Mouse (Mus musculus) frontal cortex, postnatal 36 days (tissue): ENCODE results near the gene Tgm2.

Experiments used
- DNase-seq, 2 experiments: peaks; one replicate each; pipeline ENCODE4 v3.0.0; 2022; ENCODE audit warnings: low spot score in 2 of 2

Tgm2 gene

DNA sequence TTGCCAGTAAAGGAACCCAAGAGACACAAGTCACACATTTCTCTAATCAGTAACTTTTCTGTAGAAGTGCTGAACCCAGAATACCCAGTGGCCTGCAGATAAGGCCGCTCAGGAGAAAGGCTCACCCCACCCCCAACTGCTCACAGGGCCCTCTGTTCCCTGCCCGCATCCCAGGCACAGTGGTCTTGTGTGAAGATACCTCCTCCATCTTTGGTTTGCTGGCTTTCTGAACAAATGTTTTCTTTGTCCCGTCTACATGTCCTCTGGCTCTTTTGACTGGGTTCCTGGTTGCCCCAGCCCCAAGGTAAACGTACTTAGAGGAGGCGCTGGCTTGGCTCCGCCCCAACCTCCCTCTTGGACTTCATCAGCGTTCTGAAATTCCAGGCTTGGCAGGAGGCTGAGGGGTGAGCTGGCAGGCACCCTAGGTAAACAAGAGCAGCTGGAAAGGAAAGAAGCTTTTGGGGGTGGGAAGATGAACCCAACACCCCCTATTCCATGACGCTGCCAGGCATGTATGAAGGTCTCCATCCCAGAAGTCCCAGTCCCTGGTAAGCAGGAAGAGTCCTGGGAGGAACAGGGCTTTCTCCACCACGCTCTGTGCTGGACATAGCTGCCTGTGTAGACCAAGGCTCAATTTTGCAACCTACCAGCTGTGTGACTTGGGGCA is 32.5 kb downstream of the Tgm2 start:
- DNase-seq = no peak

DNA sequence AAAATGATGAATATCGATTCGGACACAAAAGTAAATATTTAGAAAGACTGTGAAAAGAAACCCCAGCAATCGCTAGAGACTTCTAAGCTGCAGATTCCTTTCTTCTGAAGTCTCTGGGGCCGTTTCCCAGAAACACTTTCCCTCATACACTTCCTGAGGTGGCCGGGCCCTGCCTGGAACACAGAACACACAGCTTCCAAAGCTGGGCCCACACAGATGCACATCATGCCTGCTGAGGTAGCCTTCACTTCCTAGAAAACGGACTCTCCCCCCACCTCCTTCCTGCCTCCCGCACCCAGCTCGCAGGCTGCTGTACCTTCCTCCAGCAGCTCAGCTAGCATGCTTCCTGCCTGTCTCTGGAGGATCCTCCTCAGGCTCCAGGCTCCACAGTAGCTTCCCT is 36.7 kb downstream of the Tgm2 start:
- no peak for DNase-seq

DNA sequence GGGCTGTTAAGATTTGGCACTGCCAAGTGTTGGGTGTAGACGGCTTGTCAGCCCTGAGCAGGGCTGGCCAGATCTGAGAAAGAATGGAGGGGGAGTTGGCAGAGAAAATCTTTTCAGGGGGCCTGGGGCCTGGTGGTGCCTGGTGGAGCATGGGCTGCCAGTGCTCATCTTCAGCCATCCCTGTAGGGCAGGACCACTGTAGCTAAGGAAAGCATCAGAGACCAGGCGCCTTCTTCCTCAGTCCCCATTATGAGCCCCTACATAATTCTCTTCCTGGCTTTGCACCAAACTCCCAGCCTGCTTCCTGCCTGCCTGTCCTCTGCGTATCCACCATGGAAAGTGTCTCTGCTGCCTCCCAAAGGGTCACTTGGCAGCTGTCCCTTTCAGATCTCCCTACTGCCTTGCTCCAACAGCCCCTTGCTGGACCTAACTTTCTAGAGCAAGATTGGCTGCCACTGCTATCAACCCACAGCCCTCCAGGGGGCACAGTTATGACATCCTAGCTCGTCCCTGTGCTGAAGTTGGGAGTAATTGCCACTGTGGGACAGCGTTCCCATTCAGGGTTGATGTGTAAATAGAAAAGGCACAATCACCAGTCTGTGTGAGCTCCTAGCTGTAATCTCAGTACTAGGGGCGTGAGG is 39.2 kb downstream of the Tgm2 start:
- peak; percentile 9 to 28 for DNase-seq

DNA sequence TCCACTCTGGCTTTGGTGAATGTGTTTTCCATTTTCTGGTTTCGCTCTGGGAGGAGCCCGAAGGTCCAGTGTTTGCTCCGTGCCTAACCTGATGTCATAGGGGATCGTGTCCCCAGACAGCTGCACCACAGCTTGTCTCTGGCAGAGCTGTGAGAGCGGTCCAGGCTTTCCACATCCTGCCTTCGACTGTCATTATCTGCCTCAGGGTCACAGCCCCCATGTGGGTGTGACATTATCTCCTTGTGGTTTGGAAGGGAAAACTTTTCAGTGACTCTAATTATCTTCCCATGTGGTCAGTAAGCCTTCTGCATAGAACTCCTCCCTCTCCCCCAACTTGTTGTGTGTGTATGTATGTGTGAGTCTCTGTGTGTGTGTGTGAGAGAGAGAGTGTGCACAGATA is 40.6 kb downstream of the Tgm2 start:
- no peak for DNase-seq

DNA sequence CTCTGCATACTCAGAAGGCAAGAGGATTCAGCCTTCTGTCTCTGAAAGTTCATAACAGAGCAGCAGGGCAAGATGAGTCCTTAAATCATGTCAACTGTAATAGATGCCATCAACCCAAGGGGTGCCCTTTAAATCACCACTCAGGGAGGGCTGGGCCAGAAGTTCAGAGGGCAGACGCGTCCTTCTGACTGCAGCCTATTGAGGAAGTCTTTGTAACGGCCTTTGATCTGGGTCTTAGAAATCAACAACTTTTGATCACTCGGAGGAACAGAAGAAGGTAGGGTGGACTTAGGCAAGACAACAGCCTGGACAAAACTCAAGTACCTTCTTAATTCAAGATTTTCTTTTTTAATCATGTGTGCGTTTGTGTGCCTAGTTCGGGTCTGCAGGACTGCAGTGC is 41.3 kb downstream of the Tgm2 start:
- no peak for DNase-seq

DNA sequence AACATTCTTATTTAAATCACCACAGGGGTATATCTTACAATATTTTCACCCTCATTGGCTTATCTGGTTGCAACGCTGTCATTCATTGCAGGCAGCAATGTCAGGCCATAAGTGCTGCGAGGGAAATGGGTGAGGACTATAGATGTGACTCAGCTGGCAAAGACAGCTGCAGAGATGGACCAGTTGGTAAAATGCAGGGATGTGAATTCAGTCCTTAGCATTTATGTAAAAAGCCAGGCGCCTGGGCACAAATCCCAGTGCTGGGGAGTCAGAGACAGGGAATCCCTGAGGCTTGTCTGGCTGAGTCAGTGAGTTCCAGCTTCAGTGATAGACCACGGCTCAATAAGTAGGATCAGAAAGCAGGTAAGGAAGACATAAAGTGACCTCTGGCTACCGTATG is 44.5 kb downstream of the Tgm2 start:
- DNase-seq = peak; percentile 55 to 66

DNA sequence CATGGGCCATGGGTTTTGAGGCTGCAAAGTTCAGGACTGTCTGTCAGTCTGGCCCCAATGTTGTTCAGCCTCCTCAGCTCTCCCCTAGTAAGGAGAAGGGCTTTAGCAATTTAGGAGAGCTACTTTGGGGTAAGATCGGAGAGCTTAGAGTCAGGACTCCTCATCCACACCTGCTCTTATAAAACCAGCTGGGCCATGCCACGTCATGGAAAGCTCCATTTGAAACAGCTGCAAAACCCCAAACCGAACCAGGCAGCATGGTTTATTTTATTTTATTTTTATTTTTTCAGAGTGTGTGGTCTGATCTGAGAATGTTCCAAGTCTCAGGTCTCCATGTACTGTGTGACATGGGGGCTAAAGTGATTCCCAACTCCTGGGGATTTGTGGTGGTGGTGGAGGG is 46.7 kb downstream of the Tgm2 start:
- no peak for DNase-seq

DNA sequence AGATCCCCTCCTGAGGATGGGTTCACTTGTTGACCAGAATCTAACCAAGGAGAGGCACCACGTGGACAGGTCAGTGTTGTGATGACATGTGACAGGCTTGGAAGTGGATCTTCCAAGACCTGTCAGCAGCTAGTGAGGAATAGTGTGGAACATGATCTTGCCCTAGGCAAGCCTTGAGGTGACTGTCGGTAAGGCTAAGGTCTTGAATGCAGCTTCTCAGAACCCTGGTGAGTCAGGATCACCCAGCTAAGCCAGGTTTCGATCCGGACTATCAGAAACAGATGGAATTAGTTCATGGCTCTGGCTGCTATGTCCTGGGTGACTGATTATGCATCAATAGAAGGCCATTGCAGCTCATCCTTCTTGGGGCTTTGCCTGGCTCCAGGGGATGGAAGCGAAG is 47.5 kb downstream of the Tgm2 start:
- DNase-seq = no peak

DNA sequence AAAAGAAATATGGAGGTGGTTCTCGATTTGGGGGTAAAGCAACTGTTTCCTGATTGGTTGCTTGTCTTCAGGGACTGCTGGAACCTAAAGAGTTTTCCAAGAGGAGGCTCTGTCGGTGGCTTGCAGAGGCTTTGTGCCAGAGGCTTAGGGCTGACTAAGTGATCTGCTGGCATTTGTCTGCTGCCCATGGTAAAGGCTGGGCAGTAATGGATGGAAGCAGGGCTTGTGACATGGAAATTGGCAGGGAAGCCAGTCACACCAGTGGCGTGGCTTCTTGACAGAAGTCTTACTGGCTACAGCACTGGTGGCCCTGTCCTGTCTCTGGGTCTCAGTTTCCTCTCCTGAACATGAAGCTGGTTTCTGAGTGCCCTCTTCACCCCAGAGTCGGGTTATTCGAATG is 49.2 kb downstream of the Tgm2 start:
- no peak for DNase-seq

DNA sequence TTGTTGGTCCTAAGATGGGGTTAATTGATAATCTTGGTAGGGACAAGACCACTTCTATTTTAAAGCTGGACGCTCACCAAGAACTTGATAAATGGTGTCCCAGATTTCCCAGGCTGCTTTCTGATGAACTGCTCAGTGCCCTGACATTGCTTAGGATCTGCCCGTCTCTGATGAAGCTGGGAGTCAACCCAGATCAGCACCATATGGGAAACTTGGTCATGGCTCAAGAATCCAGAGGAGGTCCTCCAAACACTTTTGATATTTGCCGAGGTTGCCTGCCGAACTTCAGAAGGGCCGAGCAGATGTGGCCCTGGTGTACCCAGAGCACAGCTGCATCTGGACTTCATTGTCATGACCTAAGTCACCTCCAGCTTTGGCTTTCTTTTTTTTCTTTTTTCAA is 51.4 kb downstream of the Tgm2 start:
- no peak for DNase-seq

DNA sequence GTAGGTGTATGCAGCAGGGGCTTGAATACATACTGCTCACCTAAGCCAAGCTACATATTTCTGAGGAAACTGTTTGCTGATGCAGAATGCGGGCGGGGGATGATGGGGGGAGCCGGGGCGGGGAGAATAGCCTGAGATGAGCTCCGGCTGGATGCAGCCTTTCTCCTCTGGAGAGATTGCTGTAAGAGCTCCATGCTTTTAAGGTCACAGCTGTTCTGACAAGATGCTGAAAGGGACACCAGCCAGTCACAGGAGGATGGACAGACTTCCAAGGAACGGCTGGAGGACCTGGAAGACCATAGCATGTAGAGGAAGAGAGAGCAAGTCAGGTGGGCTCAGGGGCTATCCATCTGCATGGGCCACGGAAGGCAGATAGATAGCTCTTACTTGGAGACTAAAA is 51.9 kb downstream of the Tgm2 start:
- no peak for DNase-seq

DNA sequence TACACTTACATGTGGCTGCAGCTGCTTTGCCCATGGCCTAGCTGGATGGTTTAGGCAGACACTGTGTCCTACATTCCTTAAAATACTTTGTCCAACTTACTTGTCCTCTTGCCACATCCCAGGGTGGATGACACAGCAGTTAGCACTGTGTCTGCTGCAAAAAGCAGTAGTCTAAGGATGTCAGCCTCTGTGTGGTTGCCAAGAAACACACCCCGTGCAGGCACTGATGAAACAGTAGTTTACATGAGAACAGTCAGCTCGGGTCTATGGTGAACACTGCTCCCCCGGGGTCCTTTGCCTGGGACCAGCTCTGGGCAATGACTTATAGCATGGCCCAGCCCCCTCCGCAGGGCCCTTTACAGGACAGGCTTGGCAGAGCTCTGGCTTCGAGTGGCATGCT is 52.9 kb downstream of the Tgm2 start:
- DNase-seq = peak; percentile 16 to 43

DNA sequence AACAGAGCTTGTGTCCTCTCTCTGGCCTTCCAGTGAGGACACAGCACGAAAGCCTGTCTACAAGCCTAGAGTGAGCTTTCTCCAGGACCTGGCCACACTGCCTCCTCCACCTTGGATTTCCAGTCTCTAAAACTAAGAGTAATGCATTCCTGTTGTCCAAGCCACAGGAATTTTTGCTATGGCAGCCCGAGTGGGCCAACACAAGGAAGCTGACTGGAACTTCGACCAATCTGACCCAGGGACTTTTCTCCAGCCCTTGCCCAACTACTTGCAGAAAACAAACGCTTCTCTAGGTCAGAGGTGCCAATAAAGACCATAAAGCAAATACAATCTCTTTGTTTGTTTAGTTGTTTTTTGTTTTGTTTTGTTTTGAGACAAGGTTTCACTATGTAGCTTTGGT is 56.1 kb downstream of the Tgm2 start:
- DNase-seq = no peak

DNA sequence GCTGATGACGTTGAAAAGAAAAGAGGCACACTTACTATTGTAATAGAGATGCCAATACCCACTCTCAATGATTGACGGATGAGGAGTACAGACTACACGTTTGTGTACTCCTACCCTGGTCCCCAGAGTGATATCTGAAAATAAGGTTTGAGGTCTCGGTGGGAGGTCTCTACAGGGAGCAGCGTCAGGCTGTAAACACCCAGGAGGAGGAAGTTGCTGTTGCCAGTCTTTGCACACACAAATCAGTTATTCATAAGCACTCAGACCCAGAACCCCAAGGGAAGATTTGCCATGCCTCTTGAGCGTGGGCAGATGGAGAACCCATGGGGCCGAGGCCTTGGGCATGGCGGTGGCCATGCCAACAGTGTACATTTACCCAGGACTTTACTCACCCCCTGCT is 61.8 kb downstream of the Tgm2 start:
- DNase-seq = no peak

DNA sequence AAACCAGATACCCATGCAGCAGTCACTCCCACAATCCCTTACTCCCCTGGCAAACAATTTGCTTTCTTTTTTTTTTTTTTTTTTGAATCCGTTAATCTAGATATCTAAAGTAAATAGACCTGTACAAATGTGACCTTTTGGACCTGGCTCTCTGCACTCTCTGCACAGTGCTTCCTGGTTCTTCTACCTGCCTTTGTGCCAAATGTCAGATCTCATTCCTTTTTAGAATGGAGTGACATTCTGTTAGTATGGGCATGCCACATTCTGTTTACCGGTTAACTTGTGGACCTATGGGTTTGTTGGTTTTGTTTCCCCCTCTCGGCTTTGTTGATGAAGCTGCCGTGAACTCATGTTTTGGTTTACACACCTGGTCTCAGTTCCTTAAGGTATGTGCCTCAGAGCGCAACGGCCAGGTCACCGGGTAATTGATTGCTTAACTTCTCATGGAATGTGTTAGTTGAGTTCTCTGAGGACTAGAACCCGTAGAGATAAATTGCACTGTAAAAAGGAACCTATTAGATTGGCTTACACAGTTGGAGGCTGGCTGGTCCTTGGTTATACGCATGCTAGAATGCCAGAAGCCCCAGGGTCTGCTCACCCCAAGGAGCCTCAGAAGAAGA is 65.5 kb downstream of the Tgm2 start:
- no peak for DNase-seq

DNA sequence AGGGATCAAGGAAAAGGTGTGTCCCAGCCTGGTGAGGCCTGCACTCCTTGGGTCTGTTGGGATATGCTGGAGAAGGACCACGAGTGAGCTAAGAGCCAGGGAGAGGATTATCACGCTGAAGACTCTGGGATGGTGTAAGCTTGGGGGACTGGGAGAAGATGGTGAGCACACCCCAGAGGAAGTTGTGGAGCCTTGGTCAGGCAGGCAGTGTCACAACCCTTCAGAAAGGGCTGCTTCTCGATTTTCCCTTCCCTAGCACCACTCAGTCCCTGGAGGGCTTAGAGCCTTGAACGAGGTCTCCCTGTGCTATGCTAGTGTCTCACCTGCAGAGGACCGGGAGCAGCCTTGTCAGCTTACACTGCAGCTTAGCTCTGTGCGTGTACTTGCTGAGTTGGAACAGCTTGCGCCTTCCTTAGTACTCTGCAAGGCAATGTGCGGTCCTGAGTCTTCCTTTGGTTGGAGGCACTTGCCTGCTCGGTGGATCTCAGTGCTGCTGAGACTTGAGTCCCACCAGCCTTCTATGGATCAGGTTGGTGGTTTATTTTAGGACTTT is 66.3 kb downstream of the Tgm2 start:
- DNase-seq = no peak

DNA sequence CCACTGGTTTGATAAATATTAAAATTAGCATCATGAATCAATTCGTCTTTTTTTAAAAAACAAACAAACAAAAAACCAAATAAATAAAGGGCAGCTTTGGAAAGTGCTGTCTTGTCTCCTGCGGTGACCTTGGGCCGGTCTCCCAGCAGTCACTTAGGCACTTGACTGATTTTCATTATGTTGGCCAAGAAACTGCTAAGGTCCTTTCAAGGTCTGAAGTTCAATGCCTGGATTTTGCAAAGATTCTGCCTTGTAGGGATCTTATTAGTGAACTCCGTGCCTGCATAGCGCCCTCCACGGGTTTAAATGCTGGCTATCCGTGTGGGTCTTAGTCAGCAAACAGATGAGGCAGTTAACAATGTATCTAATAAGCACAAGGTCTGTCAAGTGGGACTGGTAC is 67.3 kb downstream of the Tgm2 start:
- DNase-seq = no peak

DNA sequence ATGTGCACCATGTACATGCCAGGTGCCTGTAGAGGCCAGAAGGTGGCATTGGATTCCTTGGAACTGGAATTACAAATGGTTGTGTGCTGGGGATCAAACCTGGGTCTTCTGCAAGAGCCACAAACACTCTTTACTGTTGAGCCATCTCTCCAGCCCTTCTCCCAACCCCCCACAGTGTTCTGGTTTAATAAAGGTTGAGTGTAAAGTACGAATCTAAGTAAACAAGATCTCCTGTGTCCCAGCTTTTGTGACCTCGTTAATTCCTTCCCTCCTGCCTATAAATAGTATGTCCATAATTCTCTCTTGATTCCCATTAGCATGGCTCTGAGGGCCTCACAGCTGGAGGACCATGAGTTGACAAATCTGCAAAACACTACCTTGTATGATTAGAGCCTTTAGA is 68.3 kb downstream of the Tgm2 start:
- DNase-seq = no peak

DNA sequence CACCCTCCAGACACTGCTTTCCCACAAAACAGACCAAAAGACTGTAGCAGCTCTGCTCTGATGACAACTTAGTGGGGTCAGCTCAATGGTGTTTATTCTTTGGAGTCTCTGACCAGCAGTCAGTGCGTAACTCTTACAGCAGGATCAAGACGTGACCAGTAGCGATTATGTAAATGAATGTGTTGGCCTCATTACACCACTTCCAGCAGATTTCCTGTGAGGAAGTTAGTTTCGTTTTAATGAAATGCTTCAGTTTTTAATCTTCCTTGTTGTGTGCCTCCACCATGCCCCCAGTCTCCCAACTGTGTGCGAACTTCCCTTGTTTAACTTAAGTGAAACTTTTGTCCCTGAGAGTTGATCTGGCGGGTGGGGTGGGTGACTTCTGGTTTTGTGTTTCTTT is 69.5 kb downstream of the Tgm2 start:
- no peak for DNase-seq

DNA sequence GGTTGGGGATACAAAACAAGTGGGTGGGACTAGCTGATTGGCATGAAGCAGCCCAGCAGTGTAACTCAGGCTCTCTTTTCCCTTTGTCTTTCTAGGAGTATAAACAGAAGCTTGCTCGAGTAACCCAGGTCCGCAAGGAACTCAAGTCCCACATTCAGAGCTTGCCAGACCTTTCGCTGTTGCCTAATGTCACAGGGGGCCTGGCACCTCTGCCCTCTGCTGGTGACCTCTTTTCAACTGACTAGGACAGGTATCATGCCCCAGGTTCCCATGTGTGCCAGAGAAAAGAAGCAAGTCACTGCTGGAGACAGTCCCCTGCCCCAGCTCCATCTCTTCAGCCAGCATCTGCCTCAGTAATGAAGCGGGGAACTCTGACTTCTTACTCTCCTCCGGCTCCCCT is 71.4 kb downstream of the Tgm2 start:
- DNase-seq = no peak

DNA sequence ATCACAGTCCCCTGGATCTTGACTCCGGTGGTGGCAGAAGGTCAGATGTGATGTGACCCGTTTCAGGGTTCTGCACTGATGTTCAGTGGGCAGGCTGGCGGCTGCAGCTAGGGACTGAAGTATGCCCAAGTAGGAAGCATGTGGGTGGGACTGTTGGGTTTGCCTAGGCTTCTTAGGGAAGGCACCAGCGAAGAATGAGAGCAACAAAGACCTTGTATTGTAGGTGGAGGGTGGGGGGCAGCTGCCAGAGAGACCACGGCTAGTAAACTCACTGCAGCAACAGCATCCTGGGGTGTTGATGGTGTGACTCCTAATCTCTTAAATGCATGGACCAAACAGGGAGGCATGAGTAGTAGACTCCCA is 74.6 kb downstream of the Tgm2 start:
- no peak for DNase-seq

DNA sequence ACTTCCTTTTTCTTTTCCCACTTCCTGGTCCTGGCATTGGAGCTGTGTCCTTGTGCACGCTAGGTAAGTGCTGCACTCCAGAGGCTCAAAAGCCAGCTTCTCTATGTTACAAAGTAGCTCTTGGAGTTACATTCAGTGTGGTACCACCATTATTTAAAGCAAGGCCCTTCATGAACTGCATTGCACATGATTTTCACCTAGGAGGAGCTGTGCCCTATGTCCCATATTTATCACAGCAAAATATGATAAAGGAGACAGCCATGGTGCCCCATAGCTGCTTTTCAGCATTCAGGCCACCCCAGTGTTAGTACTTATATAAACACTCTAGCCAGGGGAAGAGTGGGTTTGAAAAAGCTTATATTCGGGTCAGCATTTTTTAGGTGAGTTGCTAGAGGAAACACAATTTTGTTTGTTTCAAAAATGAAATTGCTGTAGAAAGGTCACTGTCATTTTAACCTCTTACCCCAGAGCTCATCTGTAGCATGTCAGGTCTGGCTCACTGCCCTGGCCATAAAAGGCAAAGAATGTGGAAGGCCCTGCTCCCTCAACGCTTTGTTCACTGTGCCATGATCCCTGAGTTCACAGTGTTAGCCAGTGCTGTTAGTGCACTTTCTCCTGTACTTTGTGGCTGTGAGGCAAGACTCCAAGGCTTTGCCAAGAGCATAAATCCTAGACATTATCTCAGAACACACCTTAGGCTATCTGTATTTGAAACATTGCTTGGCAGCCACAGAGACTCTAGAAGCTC is 75.2 kb downstream of the Tgm2 start:
- no peak for DNase-seq
